Mouse (Mus musculus): ENCODE measurements around the gene Gtsf2.

- TF ChIP-seq POLR2A (IDR thresholded peaks at IDR 0.05; ENCODE audit: low read depth, low read length) (no peak), CTCF (IDR thresholded peaks at IDR 0.05; ENCODE audit: extremely low read depth, insufficient read depth, insufficient read length, insufficient replicate concordance) (no peak)
These were observed 30.9 kb upstream of the Gtsf2 start for GRCm38 (mm10) chr15:103479080-103479606.
